Mouse (Mus musculus) cerebellum, adult 2 months (tissue): ENCODE data around the gene Vegfc. TPM values are rescaled to one million over a fixed set of nuclear protein-coding genes. Genes with fewer than 3 reads are reported as not detected.
A peak's percentile ranks its signal among the peaks of the same experiment; 100 is the strongest.

Source experiments
- DNase-seq, 2 experiments: peaks; one replicate each; pipeline ENCODE4 v3.0.0; 2021
- H3K27ac ChIP-seq: fragments of 200-500 bp; 2 replicates; pipeline ENCODE4 v1.5.1; 2012; ENCODE audit warnings: low read length, control low read depth, inconsistent platforms; ENCODE audit not compliant: insufficient read depth
- H3K27me3 ChIP-seq: fragments of 200-500 bp; 2 replicates; pipeline ENCODE4 v1.6.1; 2012; ENCODE audit warnings: inconsistent platforms, mild to moderate bottlenecking, low read length, moderate library complexity; ENCODE audit not compliant: control insufficient read depth, insufficient read depth
- H3K4me1 ChIP-seq: fragments of 200-500 bp; 2 replicates; pipeline ENCODE4 v1.6.1; 2011; ENCODE audit warnings: low read length; ENCODE audit not compliant: control insufficient read depth, insufficient read depth
- H3K4me3 ChIP-seq: fragments of 200-500 bp; replicated peaks from 2 replicates; pipeline ENCODE3; 2011; ENCODE audit warnings: mild to moderate bottlenecking, low read depth, low read length, control low read depth; ENCODE audit not compliant: insufficient read depth
- CTCF ChIP-seq: fragments of 200-500 bp; IDR thresholded peaks from 2 replicates; pipeline ENCODE4 v1.5.1; 2011; ENCODE audit warnings: low read depth, mild to moderate bottlenecking, control low read depth, low read length, moderate library complexity, borderline replicate concordance; ENCODE audit not compliant: insufficient read depth
- POLR2A ChIP-seq: fragments of 200-500 bp; IDR thresholded peaks from 2 replicates; pipeline ENCODE4 v1.6.1; 2011; ENCODE audit warnings: low read length, control low read depth, borderline replicate concordance; ENCODE audit not compliant: insufficient read depth
- WGBS: fragments of 180-500 bp; shearing (Covaris S2); methylation state at CpG from one replicate; pipeline ENCODE4 v1.1.7; 2018; 5-methylcytosine and 5-hydroxymethylcytosine counted together
- polyA plus RNA-seq: library from polyadenylated mRNA; depleted of rRNA; stranded (reverse); fragments of >200 nt; gene quantifications from 2 replicates; pipeline ENCODE4 v1.2.3, GENCODE M21; 2012; rRNA removed

Gene Vegfc
- polyA plus RNA-seq = 4.4 and 4.9 TPM in 2 replicates

GRCm38 (mm10) chr8:54077271-54078120 lies at the start of gene Vegfc:
TSS of gene Vegfc (plus strand) at chr8:54077606.
- DNase-seq = peak; percentile 57 to 68
- under 1% methylated on average over 78 of the region's 79 CpGs for WGBS

GRCm38 (mm10) chr8:54034584-54034983 lies 42.8 kb upstream of the Vegfc start:
- Histone ChIP-seq H3K4me3 (no peak overlapping the region), H3K4me1 (no peaks in the 10 kb centered on the region), H3K27me3 (no peaks in the 10 kb centered on the region), H3K27ac (no peak overlapping the region)
- WGBS = 95% methylated on average over 1 of the region's 1 CpGs
- TF ChIP-seq CTCF = no peak
- no peak for TF ChIP-seq POLR2A
- DNase-seq = no peak

More at GRCm38 (mm10) chr8:54077271-54078120, at the start of gene Vegfc:
- H3K4me3 ChIP-seq = peak within 1 kb of the TSS; percentile 67
- TF ChIP-seq CTCF (no peak), POLR2A (no peak)
- H3K4me1 ChIP-seq = no peaks in the 10 kb centered on the region
- no peak within 1 kb of the TSS for H3K27ac ChIP-seq
- no peaks in the 10 kb centered on the region for H3K27me3 ChIP-seq

- Histone ChIP-seq H3K4me3 (no peak overlapping the region), H3K27me3 (no peaks in the 10 kb centered on the region), H3K4me1 (no peaks in the 10 kb centered on the region), H3K27ac (no peak overlapping the region)
- TF ChIP-seq CTCF = no peak
- TF ChIP-seq POLR2A = no peak
- WGBS = 57% methylated on average over 1 of the region's 1 CpGs
- no peak for DNase-seq
Measured at GRCm38 (mm10) chr8:54042601-54043000, 34.8 kb upstream of the Vegfc start.

GRCm38 (mm10) chr8:54043468-54043867 lies 33.9 kb upstream of the Vegfc start:
- no peak for DNase-seq
- 96% methylated on average over 1 of the region's 1 CpGs for WGBS
- TF ChIP-seq CTCF (no peak), POLR2A (no peak)
- Histone ChIP-seq H3K27me3 (no peaks in the 10 kb centered on the region), H3K27ac (no peak overlapping the region), H3K4me3 (no peak overlapping the region), H3K4me1 (no peaks in the 10 kb centered on the region)

GRCm38 (mm10) chr8:54053210-54053609 lies 24.2 kb upstream of the Vegfc start:
- Histone ChIP-seq H3K4me3 (no peak overlapping the region), H3K27me3 (no peaks in the 10 kb centered on the region), H3K4me1 (no peaks in the 10 kb centered on the region), H3K27ac (no peak overlapping the region)
- no peak for DNase-seq
- TF ChIP-seq CTCF (no peak), POLR2A (no peak)
- WGBS = 15% methylated on average over 1 of the region's 1 CpGs

- H3K4me3 ChIP-seq = no peak overlapping the region
- 66% methylated on average over 4 of the region's 4 CpGs for WGBS
- H3K27ac ChIP-seq = no peak overlapping the region
- no peak for DNase-seq
- TF ChIP-seq CTCF (no peak), POLR2A (no peak)
- no peaks in the 10 kb centered on the region for H3K27me3 ChIP-seq
- no peaks in the 10 kb centered on the region for H3K4me1 ChIP-seq
Measured at GRCm38 (mm10) chr8:54065492-54065891, 11.9 kb upstream of the Vegfc start.

- Histone ChIP-seq H3K27me3 (no peaks in the 10 kb centered on the region), H3K4me1 (no peaks in the 10 kb centered on the region), H3K27ac (no peak overlapping the region), H3K4me3 (no peak overlapping the region)
- no peak for TF ChIP-seq POLR2A
- no peak for TF ChIP-seq CTCF
- WGBS = 80% methylated on average over 1 of the region's 1 CpGs
- DNase-seq = no peak
Measured at GRCm38 (mm10) chr8:54076301-54076700, 1.1 kb upstream of the Vegfc start.

DNA sequence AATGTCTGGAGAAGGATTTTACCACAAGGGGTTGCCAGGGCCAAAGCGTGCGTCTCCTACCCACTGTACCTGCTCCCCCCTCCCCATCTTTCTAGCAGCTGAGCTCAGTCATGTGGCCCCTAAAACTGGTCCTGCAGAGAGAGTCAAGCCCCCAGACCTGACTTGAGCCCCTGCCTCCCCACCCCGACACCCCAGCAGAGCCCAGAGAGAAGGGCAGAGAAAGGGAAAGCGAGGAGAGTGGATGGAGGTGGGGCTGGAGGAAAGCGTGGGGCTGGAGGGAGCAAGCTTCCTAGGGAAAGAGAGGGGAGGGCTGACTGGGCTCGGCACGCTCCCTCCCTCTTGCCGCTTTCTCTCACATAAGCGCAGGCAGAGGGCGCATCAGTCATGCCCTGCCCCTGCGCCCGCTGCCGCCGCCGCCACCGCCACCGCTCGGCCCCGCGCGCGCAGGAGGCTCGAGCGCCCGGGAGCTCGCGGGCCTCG lies 575 bp upstream of the Vegfc start:
- Histone ChIP-seq H3K4me3 (peak overlapping the region; percentile 67), H3K27me3 (no peaks in the 10 kb centered on the region), H3K4me1 (no peaks in the 10 kb centered on the region), H3K27ac (no peak overlapping the region)
- WGBS = under 1% methylated on average over 28 of the region's 28 CpGs
- peak; percentile 66 for DNase-seq
- TF ChIP-seq CTCF (no peak), POLR2A (no peak)
